Mouse (Mus musculus): Measurements from ENCODE around the gene Ifi209. TPM values are rescaled to one million over a fixed set of nuclear protein-coding genes. Genes with fewer than 3 reads are reported as not detected.
"Not testable (repeated sequence)": the region's sequence is repeated elsewhere in the genome, so short reads cannot be mapped to it uniquely, and the experiment has no call there.

Ifi209 gene
- total RNA-seq (2021): 1 to 10 TPM; 1.8 TPM
- long read RNA-seq, experiment 1: 0 reads
- long read RNA-seq, experiment 2: 0 reads

DNA sequence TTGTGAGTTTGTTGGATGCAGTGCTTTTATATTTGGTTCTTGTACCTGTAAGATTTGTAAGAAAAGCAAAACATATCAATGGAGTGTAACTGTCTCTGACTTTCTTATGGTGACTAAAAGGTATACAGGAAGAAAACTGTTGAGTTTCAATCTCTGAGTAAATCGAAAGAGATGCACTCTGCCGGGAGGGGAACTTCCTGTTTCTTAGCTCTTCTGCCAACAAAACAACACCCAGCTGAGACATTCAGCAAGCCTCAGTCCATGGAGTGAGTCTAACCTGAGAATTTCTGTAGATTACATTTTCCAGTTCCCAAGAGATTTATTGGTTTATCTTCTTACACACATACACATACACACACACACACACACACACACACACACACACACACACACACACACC lies at the start of gene Ifi209:
Gene Ifi209, plus strand, starts transcription at position 296 of the 400 bp plus-strand sequence.
- not testable (repeated sequence) for DNase-seq

DNA sequence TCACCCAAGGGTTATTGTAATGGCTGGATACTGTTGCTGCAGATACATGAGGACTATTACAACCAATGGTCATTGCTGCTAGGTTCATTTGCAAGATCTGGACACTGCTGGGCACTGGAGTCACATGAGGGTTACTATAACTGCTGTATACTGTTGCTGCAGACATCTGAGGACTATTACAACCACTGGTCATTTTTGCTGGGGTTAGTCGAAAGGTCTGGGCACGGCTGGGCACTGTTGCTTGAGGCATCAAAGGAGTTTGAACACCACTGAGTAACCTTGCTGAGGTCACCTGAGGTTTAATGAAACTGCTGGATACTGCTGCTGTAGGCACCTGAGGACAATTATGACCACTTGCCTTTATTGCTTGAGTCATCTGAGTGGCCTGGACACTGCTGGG lies 41.0 kb upstream of the Ifi209 start:
- not testable (repeated sequence) for DNase-seq

DNA sequence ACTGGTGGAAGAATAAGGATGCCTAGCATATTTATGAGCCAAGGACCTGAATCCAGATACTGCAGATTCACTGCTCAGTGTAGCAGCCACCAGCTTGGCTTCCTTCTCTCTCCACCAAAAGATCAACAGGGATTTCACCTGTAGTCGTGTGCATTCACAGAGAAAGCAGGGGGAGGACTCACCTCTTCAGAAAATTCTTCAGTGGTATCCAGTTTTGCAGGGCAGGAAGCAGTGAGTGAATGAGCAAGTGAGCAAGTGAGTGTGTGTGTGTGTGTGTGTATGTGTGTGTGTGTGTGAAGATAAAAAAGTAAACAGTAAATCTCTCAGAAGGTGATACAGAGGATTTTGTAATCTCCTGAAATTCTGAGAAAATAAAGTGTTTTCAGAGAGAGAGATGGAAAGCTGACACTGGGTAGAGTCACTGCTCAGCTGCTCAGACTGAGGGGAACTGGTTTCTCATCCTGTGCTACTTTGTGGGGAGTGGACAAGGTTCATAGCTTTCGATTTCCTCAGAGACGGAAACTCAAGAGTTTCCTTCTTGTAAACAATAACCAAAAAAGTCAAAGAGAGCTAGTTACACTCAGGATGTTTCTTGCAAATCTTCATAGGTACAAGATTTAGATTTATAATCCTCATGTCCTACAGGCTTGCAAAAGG lies 31.8 kb upstream of the Ifi209 start, which contains the start of gene Ifi213:
Gene Ifi213, minus strand, starts transcription at position 437 of the 657 bp plus-strand sequence.
- not testable (repeated sequence) for DNase-seq

DNA sequence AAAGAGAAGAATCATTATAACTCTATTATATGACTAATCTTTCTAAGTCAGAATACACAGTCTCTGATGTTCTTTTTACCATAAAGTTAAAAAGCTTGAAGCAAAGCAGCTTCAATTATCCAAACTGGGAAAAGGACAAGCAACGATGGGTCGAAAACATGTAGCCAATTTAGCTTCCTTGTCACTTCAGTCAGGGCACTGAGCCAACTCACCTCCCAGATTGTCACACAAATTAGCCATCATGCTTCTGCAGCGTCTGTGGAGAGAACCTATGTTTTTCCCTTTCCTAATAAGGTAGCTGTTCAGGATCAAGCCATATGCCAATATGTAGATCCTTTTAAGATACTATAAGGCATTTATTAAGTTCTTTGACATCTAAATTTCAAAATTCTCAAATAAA lies 20.4 kb upstream of the Ifi209 start:
- not testable (repeated sequence) for DNase-seq

DNA sequence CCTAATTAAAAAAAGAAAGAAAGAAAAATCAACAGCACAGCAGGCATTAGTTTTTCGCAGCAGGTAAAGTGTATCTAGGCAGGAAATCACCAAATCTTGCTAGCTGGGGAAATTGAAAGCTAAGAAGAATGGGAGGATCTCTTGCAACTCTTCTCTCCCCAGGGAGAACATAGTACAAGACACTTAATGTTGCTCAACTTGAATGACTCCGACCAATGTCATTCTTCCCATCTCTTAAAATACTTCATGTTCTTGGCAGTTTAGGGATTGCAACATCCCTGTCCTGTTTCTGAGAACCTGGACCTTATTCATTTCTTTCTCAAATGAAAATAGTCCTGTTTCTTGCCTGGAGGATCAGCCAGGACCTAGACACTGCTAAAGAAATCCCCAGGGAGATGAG lies 8.5 kb upstream of the Ifi209 start:
- DNase-seq: not testable (repeated sequence)

DNA sequence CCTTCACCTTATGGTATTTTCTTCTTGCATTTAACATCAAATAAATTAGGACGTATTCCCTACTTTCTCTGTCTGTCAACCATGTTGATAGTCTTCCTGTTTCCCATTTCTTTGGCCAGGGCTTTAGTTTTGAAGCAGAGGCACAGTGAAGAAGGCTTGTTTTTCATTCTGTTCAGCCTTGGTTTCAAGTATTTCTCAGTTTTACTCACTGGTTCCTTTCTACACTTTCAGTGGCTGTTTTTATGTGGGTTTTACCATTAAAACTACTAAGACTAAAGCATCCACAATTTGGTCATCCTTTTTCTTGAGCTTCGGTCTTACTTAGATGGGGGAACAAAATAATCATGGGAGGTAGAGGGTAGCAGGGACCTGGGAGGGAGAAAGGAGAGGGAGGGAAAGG lies 6.7 kb upstream of the Ifi209 start:
- DNase-seq: no peak

DNA sequence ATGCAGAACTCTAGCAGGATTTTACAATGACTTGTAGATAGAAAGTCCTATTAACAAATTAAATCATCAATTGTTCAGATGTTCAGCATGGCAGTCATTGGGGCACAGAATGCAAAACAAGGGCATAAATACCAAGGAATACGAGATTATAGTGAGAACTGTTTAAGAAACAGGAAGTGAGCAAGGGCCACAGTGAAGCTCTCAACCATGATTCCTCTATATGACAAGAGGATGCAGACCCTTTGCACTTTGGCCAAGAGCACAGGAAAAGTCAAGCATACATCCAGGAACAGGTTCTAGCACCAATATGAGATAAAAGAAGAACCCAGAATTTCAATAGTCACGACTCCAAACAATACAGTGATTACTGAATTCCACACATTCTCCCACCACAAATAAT lies 4.0 kb upstream of the Ifi209 start:
- no peak for DNase-seq

DNA sequence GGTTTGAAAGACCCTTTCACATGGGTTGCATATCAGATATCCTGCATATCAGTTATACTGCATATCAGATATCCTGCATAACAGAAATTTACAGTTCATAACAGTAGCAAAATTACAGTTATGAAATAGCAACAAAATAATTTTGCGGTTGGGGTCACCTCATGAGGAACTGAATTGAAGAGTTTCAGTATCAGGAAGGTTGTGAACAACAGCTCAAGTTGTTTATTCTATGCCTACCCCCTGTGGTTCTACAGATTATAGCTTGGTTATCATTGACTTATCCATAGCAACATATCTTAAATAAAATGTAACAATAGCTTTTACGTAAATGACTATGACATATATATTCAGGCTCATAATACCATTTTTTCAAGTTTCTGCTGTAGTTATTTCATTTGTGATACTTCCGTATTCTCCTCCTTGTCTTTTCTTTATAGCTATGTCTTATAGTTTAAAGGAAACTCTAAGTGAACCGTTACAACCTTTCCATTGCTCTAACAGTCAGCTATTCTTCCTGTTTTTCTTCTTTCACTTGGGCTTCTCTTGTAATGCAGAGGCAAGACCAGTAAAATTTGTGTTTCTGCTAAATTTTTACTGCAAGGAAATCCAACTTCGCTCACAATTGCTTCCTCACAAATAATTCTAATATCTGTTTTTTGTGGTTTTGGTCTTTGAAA lies 3.4 kb downstream of the Ifi209 start:
- no peak for DNase-seq

DNA sequence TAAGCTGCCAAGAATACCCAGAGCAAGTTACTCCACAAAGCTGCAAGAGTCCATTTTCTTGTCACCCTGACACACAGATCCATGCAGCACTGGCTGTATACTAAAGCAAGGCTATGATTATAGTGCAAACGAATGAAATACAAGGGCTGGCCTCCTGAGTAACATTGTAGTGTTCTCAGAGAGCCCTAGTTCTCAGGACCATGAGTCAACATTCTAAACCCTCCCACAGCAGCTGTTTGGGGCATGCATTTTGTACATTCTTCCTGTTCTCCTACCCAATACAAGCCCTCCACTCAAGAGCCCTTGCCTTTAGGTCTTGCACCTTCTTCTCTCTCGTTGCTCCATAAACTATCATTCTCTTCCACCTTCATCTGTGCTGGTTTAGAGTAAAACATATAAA lies 14.7 kb downstream of the Ifi209 start:
- DNase-seq: no peak

DNA sequence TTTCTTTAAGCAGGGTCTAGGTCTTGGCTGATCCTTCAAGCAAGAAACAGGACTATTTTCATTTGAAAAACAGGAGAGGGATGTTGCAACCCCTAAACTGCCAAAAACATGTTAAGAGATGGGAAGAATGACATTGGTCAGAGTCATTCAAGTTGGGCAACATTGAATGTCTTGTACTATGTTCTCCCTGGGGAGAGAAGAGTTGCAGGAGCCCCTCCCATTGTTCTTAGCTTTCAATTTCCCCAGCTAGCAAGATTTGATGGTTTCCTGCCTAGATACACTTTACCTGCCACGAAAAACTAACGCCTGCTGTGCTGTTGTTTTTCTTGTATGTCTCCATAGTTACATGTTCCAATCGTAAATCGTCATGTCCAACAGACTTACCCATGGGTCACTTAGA lies 27.3 kb downstream of the Ifi209 start:
- no peak for DNase-seq

DNA sequence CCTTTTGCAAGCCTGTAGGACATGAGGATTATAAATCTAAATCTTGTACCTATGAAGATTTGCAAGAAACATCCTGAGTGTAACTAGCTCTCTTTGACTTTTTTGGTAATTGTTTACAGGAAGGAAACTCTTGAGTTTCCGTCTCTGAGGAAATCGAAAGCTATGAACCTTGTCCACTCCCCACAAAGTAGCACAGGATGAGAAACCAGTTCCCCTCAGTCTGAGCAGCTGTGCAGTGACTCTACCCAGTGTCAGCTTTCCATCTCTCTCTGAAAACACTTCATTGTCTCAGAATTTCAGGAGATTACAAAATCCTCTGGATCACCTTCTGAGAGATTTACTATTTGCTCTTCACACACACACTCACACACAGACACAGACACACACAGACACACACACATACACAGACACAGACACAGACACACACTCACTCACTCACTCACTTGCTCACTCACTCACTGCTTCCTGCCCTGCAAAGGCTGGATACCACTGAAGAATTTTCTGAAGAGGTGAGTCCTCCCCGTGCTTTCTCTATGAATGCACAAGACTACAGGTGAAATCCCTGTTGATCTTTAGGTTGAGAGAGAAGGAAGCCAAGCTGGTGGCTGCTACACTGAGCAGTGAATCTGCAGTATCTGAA lies 42.9 kb downstream of the Ifi209 start, which contains the start of gene Ifi208:
Gene Ifi208, plus strand, starts transcription at position 218 of the 640 bp plus-strand sequence.
- DNase-seq: not testable (repeated sequence)

DNA sequence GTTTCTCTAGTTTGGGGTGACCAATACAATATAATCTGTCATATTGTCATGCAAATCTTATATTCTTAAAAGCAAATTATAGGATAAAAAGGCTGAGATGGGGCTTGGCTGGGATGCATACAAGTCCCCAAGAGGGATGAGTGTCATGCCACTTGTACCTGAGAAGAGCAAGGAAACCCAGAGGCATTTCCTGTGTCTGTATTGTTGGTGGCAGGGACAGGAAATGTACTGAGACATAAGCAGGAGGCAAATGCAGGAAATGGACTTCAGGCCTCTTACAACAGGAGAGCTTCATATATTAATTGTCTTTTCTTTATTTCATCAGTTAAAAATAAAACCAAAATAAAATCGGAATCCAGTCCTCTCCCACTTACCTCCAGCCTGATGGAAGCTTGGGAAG lies 47.9 kb downstream of the Ifi209 start:
- not testable (repeated sequence) for DNase-seq

DNA sequence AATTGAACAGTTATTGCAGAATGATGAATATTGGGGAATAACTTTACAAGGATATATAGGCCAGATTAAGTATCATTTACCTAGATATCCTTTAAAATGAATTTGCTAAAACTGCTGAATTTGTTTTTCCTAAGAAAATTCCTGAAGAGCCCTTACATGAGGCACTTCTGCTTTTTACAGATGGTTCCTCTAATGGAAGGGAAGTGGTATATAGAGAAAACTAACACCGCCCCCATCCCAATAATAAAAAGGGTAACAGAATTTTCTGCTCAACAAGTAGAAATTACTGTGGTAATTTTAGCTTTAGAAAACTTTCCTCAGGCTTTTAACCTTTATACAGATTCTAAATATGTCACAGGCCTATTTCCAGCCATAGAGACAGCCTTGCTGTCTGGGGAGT lies 63.6 kb downstream of the Ifi209 start:
- DNase-seq: no peak

Small RNAs within 50 kb of the gene (microRNA-seq; reads per million reads assigned to microRNA genes)
- not detected for gene Gm44339

Other genes with a start within 250 kb of the Ifi209 start
- under 1 TPM; 0.54 to 0.82 TPM for gene Ifi206, start 139.9 kb upstream of the Ifi209 start, total RNA-seq (2021)
- under 1 TPM; 0.12 to 0.36 TPM for gene Ifi214, start 95.0 kb upstream of the Ifi209 start, total RNA-seq (2021)
- 1 to 10 TPM in 1 of 2 experiments, under 1 TPM in 1; 0.54 to 1.0 TPM for gene Ifi213, start 31.6 kb upstream of the Ifi209 start, total RNA-seq (2021)
- 1 to 10 TPM in 1 of 2 experiments, under 1 TPM in 1; 0.75 to 1.1 TPM for gene Ifi208, start 42.8 kb downstream of the Ifi209 start, total RNA-seq (2021)
- 1 to 10 TPM; 2.2 to 4.5 TPM for gene Ifi207, start 110.8 kb downstream of the Ifi209 start, total RNA-seq (2021)
- gene Ifi204, start 136.0 kb downstream of the Ifi209 start, total RNA-seq (2021): 1 to 10 TPM; 2.8 to 4.9 TPM